Mouse (Mus musculus) heart, postnatal 0 days (tissue): ENCODE measurements around the gene Txndc15.

Experiments
- CTCF ChIP-seq: IDR thresholded peaks from 2 replicates; pipeline ENCODE4 v1.5.1; 2016; ENCODE audit warnings: antibody characterized with exemption, control low read depth, low read depth
- EP300 ChIP-seq: IDR thresholded peaks from 2 replicates; pipeline ENCODE4 v1.6.1; 2016; ENCODE audit warnings: antibody characterized with exemption, low read depth

DNA sequence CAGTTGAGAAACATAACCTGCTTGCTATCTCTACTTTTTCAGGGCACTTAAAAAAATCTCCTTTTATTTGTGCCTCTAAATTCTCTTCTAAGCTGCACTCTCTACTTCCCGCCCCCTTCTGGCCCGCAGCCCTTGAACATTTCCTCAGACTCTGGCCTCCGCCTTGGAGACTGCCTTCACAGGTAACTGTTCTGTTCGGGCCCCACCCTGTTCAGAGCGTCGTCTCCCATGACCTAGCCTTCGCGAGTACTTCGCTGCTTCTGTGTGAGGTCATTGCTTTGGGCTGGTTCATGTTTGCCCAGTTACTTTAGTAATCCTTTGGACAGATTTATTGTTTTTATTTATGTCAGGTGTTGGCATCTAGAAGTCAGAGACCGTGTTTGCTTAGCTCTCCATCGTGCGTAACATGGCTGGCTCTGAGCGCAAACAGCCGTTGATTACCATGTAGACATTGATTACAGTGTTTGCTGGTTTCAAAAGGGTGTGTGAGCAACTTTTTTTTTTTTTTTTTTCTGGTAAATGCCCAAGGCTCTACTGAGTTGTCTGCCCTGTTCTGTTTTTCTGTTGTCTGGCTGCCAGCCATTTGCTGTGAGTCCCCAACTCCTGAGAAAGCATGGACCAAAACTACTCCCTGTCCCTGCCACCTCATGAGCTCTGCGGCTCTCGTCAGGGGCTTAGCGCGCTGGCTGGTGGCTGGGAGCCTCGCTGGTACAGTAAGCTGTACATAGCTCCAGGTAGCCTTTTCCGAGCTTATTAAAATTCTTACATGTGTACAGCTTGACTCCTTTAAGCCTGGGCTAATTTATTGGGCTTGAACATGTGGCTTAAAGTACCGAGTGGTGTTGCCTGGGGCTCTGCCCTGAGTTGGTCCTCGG lies 19.4 kb downstream of the Txndc15 start:
- TF ChIP-seq EP300 (no peak), CTCF (no peak)
